Mouse (Mus musculus): Measurements from ENCODE around the gene Ppp4r1. TPM values are rescaled to one million over a fixed set of nuclear protein-coding genes. Genes with fewer than 3 reads are reported as not detected.
A peak's percentile ranks its signal among the peaks of the same experiment; 100 is the strongest.

Gene Ppp4r1
- total and polyA plus RNA-seq, 2 experiments from 2014 or later: 28.7 to 59.2 TPM

DNA sequence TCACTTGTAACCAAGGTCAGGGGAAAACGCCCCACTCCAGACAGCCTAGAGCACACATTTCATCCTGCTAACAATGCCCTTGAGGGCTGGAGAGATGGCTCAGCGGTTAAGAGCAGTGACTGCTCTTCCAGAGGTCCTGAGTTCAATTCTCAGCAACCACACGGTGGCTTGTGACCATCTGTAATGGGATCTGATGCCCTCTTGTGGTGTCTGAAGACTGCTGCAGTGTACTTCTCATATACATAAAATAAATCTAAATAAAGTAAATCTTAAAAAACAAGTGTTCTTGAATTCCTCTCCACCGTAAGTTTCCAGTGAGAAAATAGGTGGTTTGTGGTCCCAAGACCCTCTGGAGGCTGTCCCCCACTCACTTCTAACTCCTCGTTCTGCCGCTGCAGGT, 69.4 kb downstream of the Ppp4r1 start:
- no peaks in the 10 kb centered on the region for H3K4me1 ChIP-seq (ENCODE audit: insufficient read depth)
- WGBS: 89% methylated on average over 6 of the region's 6 CpGs
- H3K27ac ChIP-seq (ENCODE audit: low read depth, low read length): no peak overlapping the region
- peak; percentile 43 for TF ChIP-seq CTCF (IDR thresholded peaks at IDR 0.05; ENCODE audit: low read depth)
- no peaks in the 10 kb centered on the region for H3K27me3 ChIP-seq (ENCODE audit: insufficient read depth, low read length)
- ATAC-seq (no peak), DNase-seq (no peak)
- no peaks in the 10 kb centered on the region for H3K9me3 ChIP-seq (ENCODE audit: low read length)
- H3K4me2 ChIP-seq (ENCODE audit: low read depth): no peak overlapping the region
- no peak overlapping the region for H3K9ac ChIP-seq
- H3K36me3 ChIP-seq (ENCODE audit: insufficient read depth): peaks cover 53% of the 10 kb centered on the region
- H3K4me3 ChIP-seq (ENCODE audit: low read depth, low read length): no peak overlapping the region

DNA sequence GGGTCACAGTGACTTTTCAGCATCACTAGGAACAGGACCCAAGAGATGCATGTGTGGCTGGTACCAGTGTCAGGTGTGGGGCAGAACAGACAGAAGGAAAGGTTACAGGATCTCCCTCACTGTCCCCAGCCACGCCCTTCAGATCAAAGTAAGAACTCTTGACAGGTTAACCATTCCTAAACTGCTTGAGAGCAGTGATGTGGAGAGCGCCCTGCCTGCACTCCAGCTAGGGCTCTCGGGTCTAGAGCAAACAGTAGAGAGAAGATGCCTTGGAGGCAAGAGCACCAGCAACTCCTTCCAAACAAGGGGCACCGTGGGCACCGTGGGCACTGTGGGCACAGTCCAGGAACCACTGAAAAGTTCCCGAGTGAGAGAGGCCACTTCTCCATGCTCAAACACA, 71.0 kb downstream of the Ppp4r1 start:
- no peak for TF ChIP-seq CTCF (IDR thresholded peaks at IDR 0.05; ENCODE audit: low read depth)
- no peak for ATAC-seq
- H3K9ac ChIP-seq: no peak overlapping the region
- WGBS: 88% methylated on average over 6 of the region's 6 CpGs
- H3K4me3 ChIP-seq (ENCODE audit: low read depth, low read length): no peak overlapping the region
- no peaks in the 10 kb centered on the region for H3K27me3 ChIP-seq (ENCODE audit: insufficient read depth, low read length)
- no peak overlapping the region for H3K27ac ChIP-seq (ENCODE audit: low read depth, low read length)
- H3K4me1 ChIP-seq (ENCODE audit: insufficient read depth): no peaks in the 10 kb centered on the region
- H3K4me2 ChIP-seq (ENCODE audit: low read depth): no peak overlapping the region
- H3K36me3 ChIP-seq (ENCODE audit: insufficient read depth): peaks cover 60% of the 10 kb centered on the region
- no peaks in the 10 kb centered on the region for H3K9me3 ChIP-seq (ENCODE audit: low read length)
- DNase-seq: no peak

DNA sequence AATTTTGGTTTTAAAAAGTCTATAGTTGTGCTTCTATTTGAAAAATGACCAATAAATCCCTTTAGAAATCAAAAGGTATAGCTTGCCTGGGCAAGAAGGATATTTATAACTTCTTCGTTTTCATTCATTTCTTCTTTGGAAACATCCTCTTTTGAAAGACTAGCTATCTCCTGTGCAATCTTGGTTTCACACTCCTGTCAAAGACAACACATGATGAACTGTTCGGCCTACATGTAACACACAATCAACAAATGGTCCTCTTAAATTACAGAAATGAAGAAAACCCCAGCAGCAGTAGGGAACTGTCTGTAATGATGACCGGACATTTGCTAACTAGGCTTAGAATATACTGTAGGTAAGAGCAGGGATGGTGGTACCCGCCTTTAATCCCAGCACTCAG, 71.6 kb downstream of the Ppp4r1 start:
- Histone ChIP-seq H3K36me3 (ENCODE audit: insufficient read depth) (peaks cover 62% of the 10 kb centered on the region), H3K9ac (no peak overlapping the region)
- WGBS: 94% methylated on average over 4 of the region's 4 CpGs

DNA sequence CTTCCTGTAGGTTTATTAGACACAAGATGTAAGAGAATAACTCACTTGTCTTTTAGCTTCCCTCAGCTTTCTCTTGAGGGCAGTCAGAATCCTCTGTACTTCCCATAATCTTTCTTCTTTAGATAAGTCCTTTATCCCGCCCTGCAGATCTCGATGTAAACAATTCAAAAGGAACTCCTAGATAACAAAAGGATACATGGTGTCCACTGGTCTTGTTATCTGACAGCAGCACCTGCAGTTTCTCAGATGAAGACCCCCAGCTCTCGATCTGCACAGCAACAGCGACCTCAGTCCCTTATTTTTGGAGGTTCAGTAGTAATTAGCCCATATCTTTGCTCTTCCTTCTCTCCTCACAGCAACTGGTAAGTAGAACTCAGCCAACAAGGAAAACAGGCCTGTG, 75.2 kb downstream of the Ppp4r1 start:
- H3K9me3 ChIP-seq (ENCODE audit: low read length): no peaks in the 10 kb centered on the region
- no peaks in the 10 kb centered on the region for H3K4me1 ChIP-seq (ENCODE audit: insufficient read depth)
- ATAC-seq (no peak), DNase-seq (no peak)
- no peak overlapping the region for H3K4me3 ChIP-seq (ENCODE audit: low read depth, low read length)
- no peak overlapping the region for H3K9ac ChIP-seq
- H3K27ac ChIP-seq (ENCODE audit: low read depth, low read length): no peak overlapping the region
- WGBS: 87% methylated on average over 4 of the region's 4 CpGs
- TF ChIP-seq CTCF (IDR thresholded peaks at IDR 0.05; ENCODE audit: low read depth): no peak
- H3K27me3 ChIP-seq (ENCODE audit: insufficient read depth, low read length): no peaks in the 10 kb centered on the region
- peaks cover 42% of the 10 kb centered on the region for H3K36me3 ChIP-seq (ENCODE audit: insufficient read depth)
- no peak overlapping the region for H3K4me2 ChIP-seq (ENCODE audit: low read depth)

More for the DNA sequence above, 71.6 kb downstream of the Ppp4r1 start:
- Histone ChIP-seq H3K27ac (ENCODE audit: low read depth, low read length) (no peak overlapping the region), H3K4me2 (ENCODE audit: low read depth) (no peak overlapping the region), H3K9me3 (ENCODE audit: low read length) (no peaks in the 10 kb centered on the region), H3K27me3 (ENCODE audit: insufficient read depth, low read length) (no peaks in the 10 kb centered on the region), H3K4me1 (ENCODE audit: insufficient read depth) (no peaks in the 10 kb centered on the region), H3K4me3 (ENCODE audit: low read depth, low read length) (no peak overlapping the region)
- DNase-seq (no peak), ATAC-seq (no peak)
- no peak for TF ChIP-seq CTCF (IDR thresholded peaks at IDR 0.05; ENCODE audit: low read depth)

DNA sequence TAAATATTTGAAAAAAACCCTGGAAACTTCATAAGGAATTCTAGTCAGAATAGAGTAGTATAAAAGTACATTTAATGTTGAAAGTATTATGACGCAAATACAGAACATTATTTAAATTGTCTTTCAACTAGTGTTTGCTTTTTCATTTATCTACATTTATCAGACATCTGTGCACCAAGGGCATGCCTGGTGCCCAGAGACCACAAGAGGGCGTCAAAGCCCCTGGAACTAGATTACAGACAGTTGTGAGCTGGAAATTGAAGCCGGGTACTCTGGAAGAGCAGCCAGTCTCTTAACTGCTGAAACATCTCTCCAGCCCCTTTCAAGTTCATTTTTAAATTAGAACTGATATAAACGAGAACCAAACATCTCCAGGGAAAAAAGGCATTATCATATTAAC, 80.2 kb downstream of the Ppp4r1 start:
- H3K4me3 ChIP-seq (ENCODE audit: low read depth, low read length): no peak overlapping the region
- ATAC-seq (peak; percentile 69; the same call in 1 of the 2 replicates), DNase-seq (peak; percentile 54)
- H3K27ac ChIP-seq (ENCODE audit: low read depth, low read length): no peak overlapping the region
- no peaks in the 10 kb centered on the region for H3K27me3 ChIP-seq (ENCODE audit: insufficient read depth, low read length)
- no peak overlapping the region for H3K4me2 ChIP-seq (ENCODE audit: low read depth)
- peak; percentile 62 for TF ChIP-seq CTCF (IDR thresholded peaks at IDR 0.05; ENCODE audit: low read depth)
- H3K9ac ChIP-seq: no peak overlapping the region
- 47% methylated on average over 4 of the region's 4 CpGs for WGBS
- no peaks in the 10 kb centered on the region for H3K4me1 ChIP-seq (ENCODE audit: insufficient read depth)
- peaks cover 40% of the 10 kb centered on the region for H3K36me3 ChIP-seq (ENCODE audit: insufficient read depth)
- no peaks in the 10 kb centered on the region for H3K9me3 ChIP-seq (ENCODE audit: low read length)

DNA sequence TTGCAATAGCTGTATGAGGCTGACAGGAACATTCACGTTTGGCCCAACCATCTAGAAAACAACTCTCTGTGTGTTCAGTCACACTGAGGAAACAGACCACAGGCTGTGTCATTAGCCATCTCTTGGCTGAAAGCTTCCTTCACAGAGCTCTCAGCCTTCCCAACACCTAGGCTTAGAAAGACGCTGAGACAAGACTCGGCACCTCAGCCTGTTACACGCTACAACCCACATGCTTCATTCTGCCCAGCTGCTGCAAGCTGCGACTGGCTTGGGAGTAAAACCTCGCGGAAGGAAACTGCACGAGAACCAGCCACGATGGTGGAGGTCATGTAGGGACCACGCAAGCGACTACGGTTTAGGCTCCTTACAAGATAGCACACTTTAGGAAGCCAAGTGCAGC, 81.5 kb downstream of the Ppp4r1 start:
- Histone ChIP-seq H3K4me1 (ENCODE audit: insufficient read depth) (no peaks in the 10 kb centered on the region), H3K9ac (no peak overlapping the region), H3K36me3 (ENCODE audit: insufficient read depth) (peaks cover 29% of the 10 kb centered on the region), H3K4me2 (ENCODE audit: low read depth) (no peak overlapping the region), H3K27me3 (ENCODE audit: insufficient read depth, low read length) (no peaks in the 10 kb centered on the region), H3K4me3 (ENCODE audit: low read depth, low read length) (no peak overlapping the region), H3K9me3 (ENCODE audit: low read length) (no peaks in the 10 kb centered on the region), H3K27ac (ENCODE audit: low read depth, low read length) (no peak overlapping the region)
- 94% methylated on average over 12 of the region's 12 CpGs for WGBS
- ATAC-seq (no peak), DNase-seq (no peak)
- TF ChIP-seq CTCF (IDR thresholded peaks at IDR 0.05; ENCODE audit: low read depth): no peak

DNA sequence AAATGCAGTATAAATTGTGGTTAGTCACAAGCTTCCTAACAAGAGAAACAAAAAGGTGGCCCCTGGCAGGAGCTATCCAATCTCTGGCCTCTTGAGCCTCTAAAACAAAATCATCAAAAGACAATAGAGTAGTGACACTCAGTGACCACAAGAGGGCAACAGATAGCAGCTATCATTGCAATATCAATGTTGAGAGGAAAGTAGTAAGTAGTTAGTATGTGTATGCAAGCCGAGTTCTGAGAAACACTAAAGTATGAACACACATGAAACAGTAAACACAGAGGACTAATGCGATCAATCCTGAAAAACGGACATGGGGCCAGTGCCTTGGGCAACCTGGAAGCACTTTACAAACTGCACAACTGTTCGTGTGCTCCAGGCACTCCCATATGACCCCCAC, 82.4 kb downstream of the Ppp4r1 start:
- ATAC-seq: peak; percentile 54; the same call in 1 of the 2 replicates
- H3K9ac ChIP-seq: no peak overlapping the region
- H3K4me1 ChIP-seq (ENCODE audit: insufficient read depth): no peaks in the 10 kb centered on the region
- WGBS: 31% methylated on average over 4 of the region's 4 CpGs
- peak; percentile 87 for TF ChIP-seq CTCF (IDR thresholded peaks at IDR 0.05; ENCODE audit: low read depth)
- peaks cover 23% of the 10 kb centered on the region for H3K36me3 ChIP-seq (ENCODE audit: insufficient read depth)
- H3K27me3 ChIP-seq (ENCODE audit: insufficient read depth, low read length): no peaks in the 10 kb centered on the region
- no peak overlapping the region for H3K4me2 ChIP-seq (ENCODE audit: low read depth)
- H3K9me3 ChIP-seq (ENCODE audit: low read length): no peaks in the 10 kb centered on the region
- no peak overlapping the region for H3K27ac ChIP-seq (ENCODE audit: low read depth, low read length)
- H3K4me3 ChIP-seq (ENCODE audit: low read depth, low read length): no peak overlapping the region
- peak; percentile 75 for DNase-seq

DNA sequence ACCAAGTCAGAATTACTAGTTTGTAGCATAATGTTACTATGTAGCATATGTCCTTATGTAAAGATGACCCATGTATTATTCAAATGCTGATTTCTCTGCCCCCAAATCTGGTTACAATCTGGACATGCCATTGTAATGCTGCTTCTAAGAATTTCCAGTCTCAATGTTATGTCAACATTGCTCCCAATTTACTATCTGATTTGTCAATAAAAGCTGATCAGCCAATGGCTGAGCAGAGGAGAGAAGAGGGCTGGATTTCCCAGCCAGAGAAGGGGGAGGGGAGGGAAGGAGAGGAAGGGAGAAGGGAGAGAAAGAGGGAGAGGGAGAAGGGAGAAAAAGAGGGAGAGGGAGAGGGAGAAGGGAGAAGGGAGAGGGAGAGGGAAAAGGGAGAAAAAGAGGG, 82.9 kb downstream of the Ppp4r1 start:
- TF ChIP-seq CTCF (IDR thresholded peaks at IDR 0.05; ENCODE audit: low read depth): no peak
- Histone ChIP-seq H3K27ac (ENCODE audit: low read depth, low read length) (no peak overlapping the region), H3K4me1 (ENCODE audit: insufficient read depth) (no peaks in the 10 kb centered on the region), H3K9me3 (ENCODE audit: low read length) (no peaks in the 10 kb centered on the region), H3K9ac (no peak overlapping the region), H3K4me2 (ENCODE audit: low read depth) (no peak overlapping the region), H3K36me3 (ENCODE audit: insufficient read depth) (peaks cover 21% of the 10 kb centered on the region), H3K4me3 (ENCODE audit: low read depth, low read length) (no peak overlapping the region), H3K27me3 (ENCODE audit: insufficient read depth, low read length) (no peaks in the 10 kb centered on the region)
- ATAC-seq (no peak), DNase-seq (no peak)

Measured in forebrain, postnatal 0 days (tissue).